9 mouse cellular contexts compared by ENCODE assay signal in the genomic region with DNA sequence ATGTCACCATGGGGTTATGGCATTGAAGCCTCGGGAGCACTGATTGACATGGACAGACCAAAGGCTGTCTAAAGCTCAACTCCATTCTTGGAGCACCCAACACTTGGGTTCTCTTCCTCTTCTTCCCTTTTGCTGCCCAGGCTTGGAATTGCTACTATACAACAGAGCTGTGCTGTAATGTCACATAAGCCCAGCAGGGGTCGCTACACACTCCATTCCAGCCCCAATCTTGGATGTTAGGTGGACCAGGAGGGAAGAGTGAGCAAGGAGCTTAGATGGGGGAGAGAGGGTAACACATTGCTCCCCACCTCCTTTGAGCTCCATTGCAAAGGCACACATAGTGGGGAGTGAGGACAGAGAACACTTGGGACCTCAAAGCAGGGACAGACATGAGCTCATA. TPM values are rescaled to one million over a fixed set of nuclear protein-coding genes. Genes with fewer than 3 reads are reported as not detected.
DNase-seq lines count a peak whose midpoint lies in the region; ATAC-seq and TF ChIP-seq lines count a peak whose summit lies in the region.
"Had no signal": no experiment of that assay in that cellular context is flagged by ENCODE, and none has a peak within 500 bp of the region (broad histone marks: within the 10 kb centered on the region; RNA-seq: fewer than 3 reads in every experiment).

No protein-coding gene starts in this region.

- no peaks in the 10 kb centered on the region for H3K9me3 ChIP-seq in midbrain, embryonic 10.5 days (replicated peaks)
- no peaks in the 10 kb centered on the region for H3K9me3 ChIP-seq in midbrain, embryonic 16.5 days (replicated peaks; ENCODE audit: control insufficient read depth, low read length, poor library complexity, severe bottlenecking)
- H3K9me3 ChIP-seq: neural tube, embryonic 12.5 days had no signal

- peak; percentile 86 for TF ChIP-seq CTCF in gastrocnemius, adult 2 months (IDR thresholded peaks at IDR 0.05)

- DNase-seq in gastrocnemius, adult 2 months: peak; percentile 50
- DNase-seq in gastrocnemius, postnatal 14 days: no peak
- peak; percentile 48 for DNase-seq in midbrain, embryonic 10.5 days (ENCODE audit: low spot score)
- DNase-seq in R1 (ENCODE audit: low read depth, low spot score): peak; percentile 70
- peak; percentile 67 to 73 for DNase-seq in left cerebral cortex, postnatal 25 days (ENCODE audit: low spot score in 2 of 2)
- peak; percentile 58 for DNase-seq in testis, postnatal 10 days (ENCODE audit: low spot score)
- no peak for DNase-seq in ovary, postnatal 36 days (ENCODE audit: low spot score)

- intact Hi-C loops in gastrocnemius, adult 2 months (cut with DNase I): loop anchor here (5.0 kb wide), 1 partner anchor 115 kb away; no protein-coding TSS in a partner anchor
- intact Hi-C loops in gastrocnemius, postnatal 14 days (cut with DNase I; ENCODE audit: low total_unique reads): loop anchor here (10.0 kb wide), 1 partner anchor 187 kb away; no protein-coding TSS in a partner anchor
- intact Hi-C loops in left cerebral cortex, postnatal 25 days (cut with DNase I): loop anchor here (2.0 to 5.0 kb wide), 2 partner anchors 75 to 111 kb away; no protein-coding TSS in a partner anchor

- WGBS in midbrain, embryonic 10.5 days: 9% methylated on average over 2 of the region's 2 CpGs
- WGBS in midbrain, embryonic 16.5 days: 21% methylated on average over 2 of the region's 2 CpGs

- H3K4me2 ChIP-seq in midbrain, embryonic 16.5 days (ENCODE audit: low read length): no peak overlapping the region
- H3K4me2 ChIP-seq: neural tube, embryonic 12.5 days had no signal

- no peak overlapping the region for H3K9ac ChIP-seq in midbrain, embryonic 16.5 days (ENCODE audit: low read depth, low read length)
- H3K9ac ChIP-seq: neural tube, embryonic 12.5 days had no signal

- no peak overlapping the region for H3K4me3 ChIP-seq in gastrocnemius, adult 2 months
- no peak overlapping the region for H3K4me3 ChIP-seq in midbrain, embryonic 10.5 days
- no peak overlapping the region for H3K4me3 ChIP-seq in midbrain, embryonic 16.5 days (ENCODE audit: low read depth, low read length)
- H3K4me3 ChIP-seq: neural tube, embryonic 12.5 days had no signal

- H3K4me1 ChIP-seq in midbrain, embryonic 10.5 days: peaks cover 18% of the 10 kb centered on the region
- H3K4me1 ChIP-seq in midbrain, embryonic 16.5 days (ENCODE audit: control insufficient read depth, insufficient read depth, low read length): peaks cover 13% of the 10 kb centered on the region
- H3K4me1 ChIP-seq: neural tube, embryonic 12.5 days had no signal

- no peaks in the 10 kb centered on the region for H3K36me3 ChIP-seq in midbrain, embryonic 10.5 days
- H3K36me3 ChIP-seq in midbrain, embryonic 16.5 days (ENCODE audit: control insufficient read depth, insufficient read depth, low read length): no peaks in the 10 kb centered on the region
- H3K36me3 ChIP-seq: neural tube, embryonic 12.5 days had no signal

- H3K27me3 ChIP-seq in midbrain, embryonic 10.5 days (ENCODE audit: low read depth, poor library complexity, severe bottlenecking): peaks cover under 1% of the 10 kb centered on the region; the same call in 1 of the 2 replicates
- no peaks in the 10 kb centered on the region for H3K27me3 ChIP-seq in midbrain, embryonic 16.5 days (ENCODE audit: control insufficient read depth, insufficient read depth, low read depth, low read length)
- H3K27me3 ChIP-seq: neural tube, embryonic 12.5 days had no signal

- H3K27ac ChIP-seq in gastrocnemius, adult 2 months: no peak overlapping the region
- H3K27ac ChIP-seq in midbrain, embryonic 10.5 days (replicated peaks): no peak overlapping the region
- no peak overlapping the region for H3K27ac ChIP-seq in midbrain, embryonic 16.5 days (ENCODE audit: low read length)
- H3K27ac ChIP-seq: neural tube, embryonic 12.5 days had no signal

- ATAC-seq in midbrain, embryonic 16.5 days: no peak

RNA-seq across cellular contexts. Expression of a gene that starts 6.2 kb away (rescaled TPM):
- total RNA-seq in gastrocnemius, adult 2 months (2021): 10 to 100 TPM; 21.2 to 28.5 TPM
- total RNA-seq in gastrocnemius, postnatal 14 days (2021): 10 to 100 TPM; 35.1 to 37.3 TPM
- 11.9 and 13.4 TPM in 2 replicates for polyA plus RNA-seq in midbrain, embryonic 10.5 days (2016; fragmentation: Nextera tagmentation; extraction: Ambion mirVana)
- polyA plus RNA-seq in midbrain, embryonic 16.5 days (2015; fragmentation: Nextera tagmentation; extraction: Ambion mirVana): 31.6 and 35.5 TPM in 2 replicates
- 100 to 1,000 TPM; 377 to 383 TPM for total RNA-seq in left cerebral cortex, postnatal 25 days (2021)

RNA-seq across cellular contexts. Expression of a gene that starts 17.1 kb away (rescaled TPM):
- total RNA-seq in gastrocnemius, adult 2 months (2021): not detected
- total RNA-seq in gastrocnemius, postnatal 14 days (2021): 1 to 10 TPM; 2.3 to 6.4 TPM
- polyA plus RNA-seq in midbrain, embryonic 10.5 days (2016; fragmentation: Nextera tagmentation; extraction: Ambion mirVana): 3.0 TPM in 1 of 2 replicates, not detected in the other
- polyA plus RNA-seq in midbrain, embryonic 16.5 days (2015; fragmentation: Nextera tagmentation; extraction: Ambion mirVana): 0.65 and 0.69 TPM in 2 replicates
- not detected for total RNA-seq in left cerebral cortex, postnatal 25 days (2021)
- polyA plus RNA-seq: neural tube, embryonic 12.5 days had no signal

Comparison
In these comparisons a context has a peak if more than half of its experiments do, and no peak if none do; other contexts are left out.
1. DNase-seq: peak in gastrocnemius, adult 2 months (single experiment), midbrain, embryonic 10.5 days (single experiment), R1 (single experiment), left cerebral cortex, postnatal 25 days (2 of 2) and testis, postnatal 10 days (single experiment); none in gastrocnemius, postnatal 14 days (single experiment) and ovary, postnatal 36 days (single experiment).
2. RNA of a gene that starts 6.2 kb away (total RNA-seq): 377 to 383 TPM in left cerebral cortex, postnatal 25 days; 35.1 to 37.3 TPM in gastrocnemius, postnatal 14 days and 21.2 to 28.5 TPM in gastrocnemius, adult 2 months; every median in the first group is over 4 times any median in the second.